Mouse (Mus musculus) adrenal gland, postnatal 0 days (tissue): ENCODE data around the gene Ttc33. TPM values are rescaled to one million over a fixed set of nuclear protein-coding genes. Genes with fewer than 3 reads are reported as not detected.

Experiments
- polyA plus RNA-seq: library from polyadenylated mRNA; unstranded; fragments of >200 nt; fragmentation: Nextera tagmentation; extraction: Ambion mirVana; gene quantifications from 2 replicates; pipeline ENCODE4 v1.2.1, GENCODE M21; 2015

Ttc33 gene
- 59.4 and 69.8 TPM in 2 replicates for polyA plus RNA-seq

DNA sequence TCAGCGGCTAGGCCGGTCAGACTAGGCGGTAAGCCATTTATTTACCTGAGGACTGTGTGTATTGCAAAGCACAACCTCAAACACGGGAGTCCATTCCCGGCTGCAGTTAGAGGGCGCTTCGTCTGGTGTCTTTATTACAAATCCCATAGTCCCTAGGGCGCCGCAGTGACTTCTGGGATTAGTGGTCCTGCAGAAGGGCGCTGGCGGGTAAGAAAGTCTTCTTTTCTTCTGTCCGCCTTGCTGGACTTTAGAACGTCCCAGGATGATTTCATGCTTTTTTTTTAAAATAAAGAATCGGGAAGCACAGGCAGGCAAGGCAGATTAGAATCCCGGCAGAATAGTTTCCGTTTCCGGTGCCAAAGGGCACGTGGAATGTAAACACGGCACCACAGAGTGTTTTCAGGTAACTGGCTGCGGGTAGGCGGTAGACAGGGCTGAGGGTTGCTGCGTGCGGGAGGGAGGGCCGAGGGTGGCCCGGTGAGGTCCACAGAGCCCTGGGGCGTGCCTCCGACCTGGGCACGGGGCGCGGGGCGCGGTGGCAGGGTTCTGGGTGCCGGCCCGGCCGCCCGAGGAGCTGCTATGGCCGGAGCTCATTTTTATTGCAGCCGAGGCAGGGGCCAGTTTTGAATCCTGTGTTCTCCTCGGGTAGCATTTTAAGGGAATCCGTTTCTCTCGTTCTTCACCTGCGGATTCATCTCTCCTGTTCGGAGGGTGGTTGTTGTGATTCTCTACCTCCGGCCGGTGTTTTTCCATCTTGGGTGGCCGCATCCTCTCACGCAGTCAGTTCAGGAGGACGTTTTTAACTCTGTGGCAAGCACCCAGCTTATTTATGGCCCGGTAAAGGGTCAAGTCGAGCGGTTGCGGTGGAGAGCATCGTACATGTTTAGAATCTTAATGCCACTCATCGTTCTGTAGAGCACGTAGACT, at the start of gene Ttc33:
TSS of gene Ttc33 (plus strand) at position 160 of the 927 bp plus-strand sequence.

DNA sequence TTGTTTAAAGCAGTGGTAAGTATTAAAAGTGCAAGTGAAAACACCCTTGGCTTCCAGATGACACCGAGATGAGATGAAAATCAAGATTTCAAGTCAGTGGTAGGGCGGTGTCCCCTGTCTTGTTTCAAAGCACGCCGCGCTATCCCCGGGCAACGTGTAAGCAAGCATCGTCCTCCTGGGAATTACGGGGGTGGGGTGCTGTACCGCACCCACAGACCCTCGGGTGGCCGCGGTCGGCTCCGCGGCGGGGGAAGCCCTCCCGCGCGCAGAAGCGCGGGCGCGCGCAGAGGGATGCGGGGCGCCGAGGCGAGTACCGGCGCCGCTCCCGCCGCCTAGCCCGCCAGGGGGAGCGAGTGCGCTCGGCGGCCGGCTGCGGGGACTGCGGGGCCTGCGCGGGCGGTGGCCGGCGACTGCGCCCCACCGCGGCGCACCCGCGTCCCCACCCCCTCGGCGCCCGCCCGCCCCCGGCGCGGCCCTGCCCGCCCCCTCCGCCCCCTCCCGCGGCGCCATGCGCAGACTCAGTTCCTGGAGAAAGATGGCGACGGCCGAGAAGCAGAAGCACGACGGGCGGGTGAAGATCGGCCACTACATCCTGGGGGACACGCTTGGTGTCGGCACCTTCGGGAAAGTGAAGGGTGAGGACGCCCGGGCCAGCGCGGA, 41.8 kb upstream of the Ttc33 start, which contains the start of gene Prkaa1:
TSS of gene Prkaa1 (plus strand) at position 501 of the 660 bp plus-strand sequence.

DNA sequence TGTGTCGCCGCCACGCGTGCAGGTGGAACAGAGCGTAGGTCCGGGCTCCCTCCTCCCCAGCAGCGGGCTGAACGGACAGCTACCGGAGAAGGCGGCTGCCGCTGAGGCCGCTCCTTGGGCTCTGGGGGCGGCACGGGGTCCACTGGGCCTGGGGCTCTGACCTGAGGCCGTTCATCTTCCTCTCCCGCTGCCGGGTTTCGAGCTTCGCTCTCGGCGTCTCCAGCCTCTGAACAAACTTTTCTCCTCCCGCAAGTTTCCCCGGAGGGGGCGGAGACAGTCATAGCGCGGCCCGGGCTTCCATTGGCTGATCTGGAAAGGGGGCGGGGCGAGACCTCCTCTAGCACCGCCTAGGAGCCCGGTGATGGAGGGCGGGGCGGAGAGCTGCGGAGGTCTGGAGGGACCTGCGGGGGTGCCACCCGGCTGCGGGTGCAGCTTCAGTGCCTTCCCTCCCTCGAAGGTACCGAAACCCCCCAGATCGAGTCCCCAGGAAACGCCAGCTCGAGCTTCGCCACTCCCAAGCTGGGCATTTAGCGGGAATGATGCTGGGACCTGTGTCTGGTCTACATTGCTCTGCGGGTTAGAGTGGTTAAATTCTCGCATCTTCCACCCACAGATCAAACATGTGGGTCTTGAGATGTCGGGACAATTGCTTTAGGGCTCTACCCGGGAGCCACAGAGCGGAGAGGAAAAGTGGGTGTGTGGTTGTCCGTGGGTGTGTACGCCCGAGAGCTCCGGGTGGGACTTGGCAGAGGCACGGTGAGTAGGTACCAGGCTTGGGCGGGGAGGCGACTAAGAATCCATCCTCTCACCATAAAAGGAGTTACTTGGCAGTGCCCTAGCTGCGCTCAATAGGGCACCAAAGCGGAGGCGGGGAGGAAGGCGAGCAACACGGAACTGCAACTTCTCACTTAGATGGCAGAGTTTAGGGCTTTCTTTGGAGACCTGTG, 58.9 kb downstream of the Ttc33 start, which contains the start of gene Ptger4:
TSS of gene Ptger4 (minus strand) at position 229 of the 947 bp plus-strand sequence.

Other genes starting within 250 kb of the Ttc33 start
- 3.0 and 3.9 TPM in 2 replicates for gene C7, start 121.8 kb upstream of the Ttc33 start, polyA plus RNA-seq
- gene Card6, start 77.0 kb upstream of the Ttc33 start, polyA plus RNA-seq: 2.6 and 2.9 TPM in 2 replicates
- 874 and 1,204 TPM in 2 replicates for gene Rpl37, start 68.9 kb upstream of the Ttc33 start, polyA plus RNA-seq
- 14.4 and 18.5 TPM in 2 replicates for gene Prkaa1, start 41.7 kb upstream of the Ttc33 start, polyA plus RNA-seq
- gene Ptger4, start 58.7 kb downstream of the Ttc33 start, polyA plus RNA-seq: 1.5 and 1.9 TPM in 2 replicates